Mouse (Mus musculus) adrenal gland, postnatal 4 days (tissue): ENCODE results near the gene Shkbp1. TPM values are rescaled to one million over a fixed set of nuclear protein-coding genes. Genes with fewer than 3 reads are reported as not detected.

Source experiments
- DNase-seq, 2 experiments: peaks; one replicate each; pipeline ENCODE4 v3.0.0; 2021 to 2022; ENCODE audit warnings: low spot score in 2 of 2, mixed read lengths in 2 of 2
- total RNA-seq, 2 experiments: library from RNA; stranded (reverse); gene quantifications; 2 replicates each; pipeline ENCODE4 v1.2.3; 2021

Shkbp1 gene
- total RNA-seq, 2 experiments from 2014 or later, result 22.9 to 31.7 TPM

- DNase-seq, result no peak
These were observed 10.4 kb upstream of the Shkbp1 start for GRCm38 (mm10) chr7:27366082-27366844.

DNA sequence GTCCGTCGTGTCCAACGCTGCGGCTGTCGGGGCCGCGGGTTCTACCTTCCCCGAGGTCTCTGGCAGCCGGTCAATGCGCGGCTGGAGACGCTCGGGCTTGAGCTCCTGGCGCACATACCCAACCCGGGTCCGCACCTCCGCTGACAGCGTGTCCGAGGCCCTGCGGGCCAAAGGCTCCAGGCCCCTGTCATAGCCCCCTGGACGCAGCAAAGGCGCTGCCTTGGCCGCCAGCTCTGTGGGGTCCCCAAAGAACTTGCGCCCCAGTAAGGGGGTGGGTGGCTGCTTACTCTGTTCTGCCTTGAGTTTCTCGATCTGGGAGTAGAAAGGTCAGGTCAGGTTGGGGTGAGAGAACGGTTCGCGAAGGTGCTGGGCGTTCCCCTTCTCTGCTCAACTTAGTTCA lies 8.6 kb upstream of the Shkbp1 start:
- no peak for DNase-seq

DNA sequence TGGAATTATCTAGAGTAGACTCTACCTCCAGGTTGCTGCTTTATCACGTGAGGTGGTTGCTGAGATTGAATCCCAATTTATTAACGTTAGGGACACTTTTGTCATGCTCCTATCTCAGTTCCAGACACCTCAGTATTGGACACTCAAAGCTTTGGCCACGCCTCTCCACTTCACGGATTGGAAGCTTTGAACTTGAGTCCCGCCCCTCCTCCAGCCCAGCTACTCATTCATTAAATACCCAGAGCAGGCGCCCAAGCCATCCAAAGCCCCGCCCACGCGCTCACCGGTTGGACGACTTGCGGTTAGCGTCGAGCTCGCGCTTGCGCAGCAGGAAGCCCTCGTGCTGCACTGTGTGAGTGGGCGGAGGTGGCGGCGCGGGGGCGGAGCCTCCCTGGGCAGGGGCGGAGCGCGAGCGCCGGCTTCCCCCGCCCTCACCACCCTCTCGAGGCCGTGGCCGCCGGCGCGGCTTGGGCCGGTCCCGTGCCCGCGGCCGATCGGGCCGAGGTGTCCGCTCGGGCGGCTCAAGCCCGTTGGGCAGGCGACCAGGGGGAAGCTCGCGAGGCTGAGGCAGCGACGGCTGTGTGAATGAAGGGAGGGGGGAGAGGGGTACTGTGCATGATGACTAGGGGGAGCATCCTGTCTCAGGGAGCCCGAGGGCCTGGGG lies 5.6 kb upstream of the Shkbp1 start:
- peak; percentile 97 for DNase-seq

DNA sequence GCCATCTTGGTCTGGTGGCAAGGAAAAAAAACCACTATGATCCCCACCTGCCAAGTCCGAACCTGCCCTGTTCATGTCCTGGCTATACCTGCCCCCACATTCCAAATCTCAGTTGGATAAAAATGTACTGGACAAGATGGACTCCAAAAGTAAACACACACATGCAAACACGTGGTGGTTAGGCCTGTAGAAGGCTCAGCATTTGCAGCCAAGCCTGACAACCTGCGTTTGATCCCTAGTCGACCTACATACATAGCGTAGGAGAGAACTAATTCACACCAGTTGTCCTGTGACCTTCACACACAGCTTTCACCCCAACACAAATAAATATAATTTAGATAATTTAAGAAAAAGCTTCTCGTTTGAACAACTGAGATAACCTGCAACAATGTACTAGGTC lies 4.9 kb upstream of the Shkbp1 start:
- DNase-seq, result no peak

- no peak for DNase-seq
These were observed 4.0 kb upstream of the Shkbp1 start for GRCm38 (mm10) chr7:27359706-27360358.

- DNase-seq, result no peak
These were observed 3.3 kb upstream of the Shkbp1 start for GRCm38 (mm10) chr7:27359162-27359561.

- DNase-seq, result no peak
These were observed 1.8 kb upstream of the Shkbp1 start for GRCm38 (mm10) chr7:27357595-27357978.

GRCm38 (mm10) chr7:27356861-27357594 lies 1.2 kb upstream of the Shkbp1 start, which contains the start of gene Gm20479:
Gene Gm20479 (minus strand): TSS chr7:27357419.
- no peak for DNase-seq

- DNase-seq, result no peak
These were observed 429 bp upstream of the Shkbp1 start for GRCm38 (mm10) chr7:27356248-27356647.

DNA sequence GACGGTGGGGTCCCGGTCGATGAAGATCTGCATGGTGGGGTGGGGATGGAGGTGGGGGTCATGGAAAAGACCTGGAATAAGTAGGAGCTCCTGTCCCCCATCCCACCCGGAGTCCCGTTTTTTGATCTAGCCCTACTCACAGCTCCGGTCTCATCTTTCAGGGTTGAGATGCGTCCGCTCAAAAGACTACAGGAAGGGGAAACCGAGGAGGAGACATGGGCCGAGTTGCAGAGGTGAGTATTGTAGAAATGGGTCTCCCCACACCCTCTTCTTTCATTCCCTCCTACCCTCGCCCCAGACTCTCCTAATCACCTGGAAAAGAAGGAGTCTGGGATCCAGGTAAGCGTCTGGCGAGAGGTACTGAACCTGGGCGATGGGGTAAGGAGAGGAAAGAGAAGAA lies 558 bp downstream of the Shkbp1 start:
- no peak for DNase-seq

- DNase-seq, result no peak
These were observed 1.0 kb downstream of the Shkbp1 start for GRCm38 (mm10) chr7:27354783-27355182.

DNA sequence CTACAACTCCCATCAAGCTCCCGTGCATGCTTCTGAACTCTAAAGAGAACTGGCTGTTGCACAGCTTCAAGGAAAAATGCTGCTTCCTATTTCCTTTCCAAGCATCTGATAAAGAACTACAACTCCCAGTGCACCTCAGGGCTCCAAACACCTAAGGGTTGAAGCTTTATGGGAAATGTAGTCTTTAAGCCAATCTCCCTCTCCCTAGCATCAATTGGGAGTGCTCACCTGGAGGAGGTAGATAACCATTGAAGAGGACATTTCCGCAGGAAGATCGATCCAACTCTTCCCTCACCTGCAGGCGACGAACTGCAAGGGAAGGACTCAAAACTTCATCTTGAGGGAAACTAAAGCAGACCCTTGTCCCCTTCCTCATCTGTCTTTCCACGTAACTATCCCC lies 1.7 kb downstream of the Shkbp1 start:
- DNase-seq, result no peak

GRCm38 (mm10) chr7:27345444-27345843 lies 10.4 kb downstream of the Shkbp1 start:
- DNase-seq, result no peak

DNA sequence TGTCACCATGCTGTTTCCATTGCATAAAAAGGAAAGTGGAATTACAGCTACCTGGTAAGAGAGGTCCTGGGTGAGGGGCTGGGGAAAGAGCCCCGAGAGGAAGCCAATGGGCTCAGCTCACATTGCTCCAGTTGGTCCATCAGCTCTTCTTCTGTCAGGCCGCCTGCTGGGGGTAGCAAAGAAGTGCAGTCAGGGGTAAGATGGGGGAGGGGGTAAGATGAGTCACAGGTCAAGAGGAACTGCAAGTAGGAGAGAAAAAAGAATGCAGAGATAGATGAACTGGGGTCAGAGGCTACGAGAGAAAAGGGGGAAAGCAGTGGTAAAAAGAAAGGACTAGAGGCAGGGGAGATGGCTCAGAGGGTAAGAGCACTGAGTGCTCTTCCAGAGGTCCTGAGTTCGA lies 13.2 kb downstream of the Shkbp1 start:
- no peak for DNase-seq

GRCm38 (mm10) chr7:27339519-27339918 lies 16.3 kb downstream of the Shkbp1 start:
- no peak for DNase-seq

DNA sequence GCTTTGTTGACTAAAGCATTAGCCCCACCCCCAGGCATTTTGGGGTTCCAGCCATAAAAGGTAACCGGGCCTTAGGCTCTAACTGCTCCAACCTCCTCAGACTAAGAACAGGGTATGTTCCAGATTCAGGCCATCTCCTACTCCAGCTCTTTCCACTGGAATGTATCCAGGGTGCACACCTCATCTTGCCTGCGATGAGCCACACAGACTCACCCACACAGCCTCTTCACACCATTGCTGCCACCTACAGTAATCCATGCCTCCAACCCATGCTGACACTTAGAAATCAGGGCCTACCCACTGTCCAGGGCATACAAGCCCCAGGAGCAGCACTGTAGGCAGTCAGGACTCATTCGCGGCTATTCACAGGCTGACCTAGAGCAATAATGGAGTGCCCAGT lies 16.7 kb downstream of the Shkbp1 start:
- no peak for DNase-seq

GRCm38 (mm10) chr7:27337175-27337853 lies 18.5 kb downstream of the Shkbp1 start, which contains the start of gene Ltbp4:
Gene Ltbp4 (minus strand): TSS chr7:27337692.
- DNase-seq, result no peak

DNA sequence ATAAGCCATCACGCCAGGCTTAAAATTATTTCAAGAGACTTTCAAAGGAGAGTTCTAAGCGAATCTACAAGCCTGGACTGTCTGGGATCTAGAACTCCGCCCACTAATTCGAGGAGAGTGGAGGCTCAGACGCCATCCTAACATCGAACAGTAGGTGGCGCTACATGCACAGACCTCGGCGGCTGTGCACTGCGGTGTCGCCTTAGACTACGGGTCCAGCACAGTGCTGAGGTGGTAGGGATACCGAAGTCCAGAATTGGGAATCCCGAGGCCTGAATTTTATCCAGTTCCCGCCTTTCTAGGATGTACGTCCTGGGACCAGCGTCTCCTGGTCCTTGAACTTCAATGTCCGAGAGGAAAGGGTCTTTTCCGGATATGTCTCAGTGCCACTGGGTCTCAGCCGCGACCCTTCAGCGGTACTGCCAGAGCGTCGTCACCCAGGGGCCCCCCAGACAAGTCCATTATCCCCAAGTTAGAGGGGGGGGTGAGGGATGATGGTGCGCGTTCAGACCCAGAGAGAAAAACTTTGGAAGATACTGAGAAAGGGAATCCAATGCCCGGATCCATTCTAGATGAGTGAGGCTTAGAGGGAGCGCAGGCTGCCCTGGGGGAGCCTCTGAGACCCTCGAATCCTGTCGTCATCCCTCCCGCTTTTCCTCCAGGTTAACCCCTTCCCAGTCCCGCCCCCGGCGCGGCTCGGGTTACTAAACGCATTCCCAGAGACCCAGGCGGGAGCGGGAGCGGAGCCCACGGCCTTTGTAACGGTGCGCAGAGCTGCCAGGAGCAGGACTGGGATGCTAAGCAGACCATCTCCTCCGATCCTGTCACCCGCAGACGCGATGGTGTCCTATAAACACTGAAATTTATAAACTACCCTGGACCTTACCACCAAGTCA lies 19.6 kb downstream of the Shkbp1 start:
- DNase-seq, result peak; percentile 73 to 74

- DNase-seq, result no peak
These were observed 20.7 kb downstream of the Shkbp1 start for GRCm38 (mm10) chr7:27335011-27335720.
